Mouse (Mus musculus) urinary bladder, postnatal 14 days (tissue): Measurements from ENCODE around the gene Kbtbd2.

Experiments used
- DNase-seq: peaks from one replicate; pipeline ENCODE4 v3.0.0; 2021; ENCODE audit warnings: low spot score

The Kbtbd2 gene

DNA sequence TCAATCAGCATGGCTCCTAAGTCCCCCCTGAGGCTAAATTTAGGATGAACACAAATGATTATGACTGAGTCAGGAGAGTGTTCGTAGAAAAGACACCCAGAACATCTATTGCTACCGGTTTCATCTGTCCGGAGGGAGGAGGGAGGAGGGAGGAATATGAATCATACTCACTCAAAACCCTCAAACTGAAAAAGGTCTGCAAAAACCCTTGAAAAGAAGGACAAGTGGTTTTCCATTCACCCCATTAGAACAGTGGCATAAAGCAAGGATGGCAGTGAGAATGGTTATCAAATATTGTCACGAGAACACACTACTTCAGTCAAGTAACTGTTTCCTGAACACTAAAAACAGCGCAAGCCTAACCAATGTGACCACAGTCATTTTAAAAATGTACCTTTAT, 12.5 kb downstream of the Kbtbd2 start:
- no peak for DNase-seq

DNA sequence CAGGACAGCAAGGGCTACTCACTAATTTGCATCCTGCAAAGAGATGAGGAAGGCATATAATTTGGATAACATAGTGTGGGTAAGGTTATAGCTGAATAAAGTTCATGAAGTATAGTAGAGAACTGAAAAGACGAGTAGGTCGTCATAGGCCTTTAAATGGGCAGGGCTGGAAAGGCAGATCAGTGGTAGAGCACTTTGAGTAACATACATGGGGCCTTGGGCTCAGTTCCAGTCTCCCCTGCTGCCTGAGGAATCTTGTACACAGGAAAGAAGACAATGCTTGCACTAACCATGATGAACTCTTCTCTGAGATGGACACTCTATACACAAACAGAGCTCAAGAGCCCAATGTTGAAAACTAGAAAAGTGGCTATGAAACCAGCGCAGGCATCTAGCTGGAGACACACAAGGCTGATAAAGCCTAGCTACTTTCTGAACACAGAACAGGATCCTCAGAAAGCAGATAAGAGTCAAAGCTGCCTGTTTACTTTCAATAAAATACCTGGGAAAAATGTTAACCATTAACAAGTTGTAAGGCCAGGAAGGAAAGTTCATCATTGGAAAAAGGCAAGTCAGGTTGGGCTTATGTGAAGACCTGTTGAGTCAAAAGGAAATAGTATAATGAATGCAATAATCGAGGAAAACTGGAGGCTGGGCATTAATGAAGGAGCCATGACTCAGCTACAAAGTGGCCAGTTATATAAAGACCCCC, 13.9 kb downstream of the Kbtbd2 start:
- no peak for DNase-seq

DNA sequence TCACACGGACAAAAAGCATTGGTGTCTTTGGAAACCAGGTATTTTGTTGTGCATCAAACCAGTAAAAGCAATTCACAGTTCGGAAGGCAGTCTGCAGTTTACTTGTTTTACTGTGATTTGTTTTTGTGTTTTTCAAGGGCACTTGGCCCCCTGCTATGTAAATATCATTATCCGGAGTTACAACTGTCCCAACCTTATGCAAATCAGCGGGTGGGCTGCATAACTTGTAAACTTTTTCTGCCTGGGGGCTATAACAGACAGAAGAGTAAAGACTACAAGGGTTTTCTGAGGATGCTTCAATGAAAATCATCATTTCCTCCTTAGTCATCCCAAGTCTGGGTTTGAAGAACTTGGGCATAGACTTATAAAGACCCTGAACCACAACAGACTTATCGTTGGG, 18.0 kb downstream of the Kbtbd2 start:
- no peak for DNase-seq

DNA sequence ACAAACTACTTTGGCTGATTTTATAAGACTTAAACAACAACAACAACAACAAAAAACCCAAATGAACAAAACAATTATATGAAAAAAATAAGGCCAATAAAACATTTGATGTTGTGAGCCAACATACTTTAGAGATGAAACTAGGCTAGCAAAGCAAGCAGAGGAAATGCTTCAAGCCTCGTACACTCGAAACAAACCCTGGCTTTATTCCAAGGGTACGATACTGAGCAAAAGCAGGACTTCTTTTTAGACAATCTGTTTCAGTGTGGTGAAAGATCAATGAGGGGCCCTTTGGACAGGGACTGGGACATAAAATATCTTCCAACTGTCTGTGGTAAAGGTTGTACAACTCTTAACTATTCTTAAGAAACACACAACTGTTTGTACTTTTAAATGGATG, 21.8 kb downstream of the Kbtbd2 start:
- no peak for DNase-seq

DNA sequence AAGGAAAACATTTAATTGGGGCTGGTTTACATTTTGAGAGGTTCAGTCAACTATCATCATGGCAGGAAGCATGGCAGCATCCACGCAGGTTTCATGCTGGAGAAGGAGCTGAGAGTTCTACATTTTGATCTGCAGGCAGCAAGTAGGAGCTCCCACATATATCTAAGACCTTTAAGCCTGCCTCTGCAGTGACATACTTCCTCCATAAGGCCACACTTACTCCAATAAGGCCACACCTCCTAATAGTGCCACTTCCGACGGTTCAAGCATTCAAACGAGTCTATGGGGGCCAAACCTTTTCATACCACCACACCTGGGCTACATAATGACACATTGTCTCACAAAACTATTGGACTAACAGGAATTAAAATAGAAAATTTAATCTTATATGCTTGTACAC, 31.9 kb downstream of the Kbtbd2 start:
- DNase-seq, result no peak

DNA sequence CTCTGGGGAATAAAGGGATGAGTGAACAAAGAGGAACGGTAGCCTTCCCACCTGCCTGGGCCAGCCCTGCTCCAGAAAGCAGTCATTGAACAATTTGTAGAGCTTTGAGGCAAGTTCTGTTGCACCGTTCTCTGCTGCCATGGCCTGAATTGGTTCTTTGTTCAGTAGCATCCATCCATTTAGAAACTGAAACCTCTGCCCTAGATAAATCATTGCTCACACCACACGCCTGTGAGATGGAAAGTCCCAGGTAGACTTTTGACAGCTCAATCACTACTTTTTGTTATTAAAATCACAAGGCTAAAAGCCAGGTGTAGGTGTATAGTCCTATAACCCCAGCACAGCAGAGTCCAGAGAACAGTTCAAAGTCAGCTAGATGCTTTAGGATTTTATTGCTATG, 32.3 kb downstream of the Kbtbd2 start:
- DNase-seq, result no peak

DNA sequence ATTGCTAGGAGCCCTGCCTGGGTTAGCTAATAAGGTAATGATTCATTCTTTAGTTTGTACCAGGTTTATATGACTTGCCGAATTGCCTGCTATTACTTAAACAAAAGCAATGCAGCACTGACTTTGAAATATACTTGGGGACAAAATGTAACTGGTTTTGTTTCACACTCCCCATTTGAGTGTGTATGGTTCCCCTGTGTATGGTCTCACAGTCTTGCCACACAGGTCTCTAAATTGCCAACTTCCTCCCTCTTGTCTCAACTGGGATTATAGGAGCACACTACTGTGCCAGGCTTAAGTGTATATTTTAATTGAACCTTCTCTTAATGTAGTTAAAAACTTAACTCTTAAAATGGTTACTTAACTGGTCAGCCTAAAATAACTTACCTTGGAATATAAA, 38.3 kb downstream of the Kbtbd2 start:
- DNase-seq, result no peak

DNA sequence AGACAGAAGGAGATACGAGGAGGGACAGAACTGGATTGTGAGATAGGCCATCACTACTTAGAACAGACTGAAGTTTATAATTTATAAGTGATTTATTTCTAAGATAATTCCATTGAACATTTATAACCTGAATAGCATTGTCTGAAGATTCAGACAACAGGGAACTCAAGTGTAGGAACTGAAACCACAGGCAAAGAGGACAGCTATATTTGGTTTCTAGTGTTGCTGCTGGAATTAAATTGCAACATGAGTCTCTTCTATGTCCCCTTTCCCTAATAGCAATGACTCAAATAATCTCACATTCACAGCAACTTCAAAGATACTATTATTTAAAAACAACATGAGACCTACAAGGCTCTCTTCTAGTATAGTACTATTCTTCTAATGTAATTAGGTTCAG, 41.5 kb downstream of the Kbtbd2 start:
- no peak for DNase-seq

DNA sequence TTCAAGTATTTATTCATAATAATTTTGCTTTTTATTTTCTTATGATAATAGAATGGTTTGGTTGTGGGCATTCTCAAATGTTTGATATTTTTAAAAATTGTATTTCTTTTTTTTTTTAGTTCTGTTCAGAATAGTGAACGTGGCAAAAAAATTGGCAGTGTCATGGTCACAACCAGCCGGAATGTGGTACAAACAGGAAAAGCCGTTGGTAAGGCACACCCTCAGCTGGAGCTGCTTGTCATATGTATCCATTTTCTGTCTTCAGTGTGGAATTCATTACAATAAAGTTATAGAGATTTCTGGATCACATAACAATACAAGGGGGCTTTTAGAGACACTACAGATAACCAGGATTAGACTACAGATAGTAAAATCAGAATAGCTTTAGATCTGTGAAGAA, 43.9 kb downstream of the Kbtbd2 start:
- DNase-seq, result no peak

DNA sequence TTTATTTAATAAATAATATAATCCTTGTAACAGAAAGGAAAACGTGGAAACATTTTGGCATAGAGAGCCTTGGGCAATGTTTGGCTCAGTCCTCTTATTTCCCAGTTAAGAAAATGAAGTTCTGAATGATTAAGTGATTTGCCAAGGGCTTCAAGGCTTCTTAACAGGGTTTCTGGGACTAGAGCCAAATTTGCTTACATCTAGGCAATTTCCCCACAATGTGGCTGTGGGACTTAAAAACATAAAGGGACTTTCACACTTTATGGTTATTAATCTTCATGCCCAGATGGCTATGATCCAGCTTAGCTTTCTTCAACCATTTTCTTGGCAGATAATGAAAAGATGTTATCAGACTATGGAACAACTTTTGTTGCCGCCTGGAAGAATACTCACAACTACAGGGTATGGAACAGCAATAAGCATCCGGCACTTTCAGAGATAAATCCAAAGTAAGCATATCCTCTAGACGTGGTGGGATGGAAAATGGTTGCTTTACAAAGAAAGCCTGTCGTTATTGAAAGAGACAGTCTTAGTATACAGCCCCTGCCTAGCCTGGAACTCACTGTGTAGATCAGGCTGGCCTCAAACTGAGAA, 51.6 kb downstream of the Kbtbd2 start:
- no peak for DNase-seq

DNA sequence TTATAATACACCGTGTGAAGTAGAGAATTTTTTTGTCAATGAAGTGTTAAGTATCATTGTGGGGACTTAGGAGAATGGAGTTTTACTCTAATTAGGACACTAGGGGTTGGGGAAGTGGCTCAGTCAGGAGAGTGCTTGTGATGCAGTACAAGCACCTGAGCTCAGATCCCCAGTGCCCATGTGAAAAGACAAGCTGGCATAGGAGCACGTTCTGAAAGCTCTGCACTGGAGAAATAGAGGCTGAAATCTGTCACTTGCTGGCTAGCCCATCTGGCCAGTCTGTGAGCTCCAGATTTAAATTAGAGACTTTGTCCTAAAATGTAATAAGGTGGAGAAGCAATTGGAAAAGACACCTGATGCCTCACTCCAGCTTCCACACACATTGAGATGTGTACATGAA, 65.1 kb downstream of the Kbtbd2 start:
- DNase-seq, result no peak
